Mouse (Mus musculus) lung, embryonic 16.5 days (tissue): Measurements from ENCODE around the gene F2. TPM values are rescaled to one million over a fixed set of nuclear protein-coding genes. Genes with fewer than 3 reads are reported as not detected.

ENCODE experiments used
- ATAC-seq: fragments of 200-750 bp; cut with Nextera tagmentation; 2 replicates; pipeline ENCODE4 v1.8.0; 2017; ENCODE audit warnings: low read depth, mild to moderate bottlenecking, moderate library complexity
- H3K27ac ChIP-seq: fragments of 300-500 bp; sonication (generic); 2 replicates; pipeline ENCODE4 v1.5.1; 2014; ENCODE audit warnings: mild to moderate bottlenecking, control low read depth, low read length
- H3K27me3 ChIP-seq: fragments of 300-500 bp; sonication (generic); 2 replicates; pipeline ENCODE4 v1.6.1; 2014; ENCODE audit warnings: low read depth, low read length, mixed read lengths; ENCODE audit not compliant: control insufficient read depth, insufficient read depth
- H3K36me3 ChIP-seq: fragments of 300-500 bp; sonication (generic); 2 replicates; pipeline ENCODE4 v1.6.1; 2014; ENCODE audit warnings: low read length; ENCODE audit not compliant: control insufficient read depth, insufficient read depth
- H3K4me1 ChIP-seq: fragments of 300-500 bp; sonication (generic); replicated peaks from 2 replicates; pipeline ENCODE4 v1.6.1; 2014; ENCODE audit warnings: low read length, mixed read lengths; ENCODE audit not compliant: control insufficient read depth, insufficient read depth
- H3K4me2 ChIP-seq: fragments of 300-500 bp; sonication (generic); 2 replicates; pipeline ENCODE4 v1.6.1; 2014; ENCODE audit warnings: low read depth, low read length, control low read depth
- H3K4me3 ChIP-seq: fragments of 300-500 bp; sonication (generic); 2 replicates; pipeline ENCODE4 v1.5.1; 2014; ENCODE audit warnings: mild to moderate bottlenecking, low read length, control low read depth
- H3K9ac ChIP-seq: fragments of 300-500 bp; sonication (generic); 2 replicates; pipeline ENCODE4 v1.6.1; 2014; ENCODE audit warnings: low read length, control low read depth
- H3K9me3 ChIP-seq: fragments of 300-500 bp; sonication (generic); 2 replicates; pipeline ENCODE4 v1.6.1; 2016; ENCODE audit warnings: low read length; ENCODE audit not compliant: control insufficient read depth
- WGBS: fragments of 180-500 bp; shearing (Covaris S2); extraction: QIAGEN DNeasy Blood & Tissue Kit; methylation state at CpG from one replicate; pipeline ENCODE4 v1.1.7; 2014; 5-methylcytosine and 5-hydroxymethylcytosine counted together
- polyA plus RNA-seq: library from polyadenylated mRNA; unstranded; fragments of >200 nt; fragmentation: Nextera tagmentation; extraction: Ambion mirVana; gene quantifications from 2 replicates; pipeline ENCODE4 v1.2.1, GENCODE M21; 2015

F2 gene
- polyA plus RNA-seq, 1 experiment from 2014 or later: 0.85 TPM

- H3K9ac ChIP-seq: no peak overlapping the region
- no peak overlapping the region for H3K4me3 ChIP-seq
- H3K4me1 ChIP-seq: no peaks in the 10 kb centered on the region
- ATAC-seq: no peak
- H3K9me3 ChIP-seq: no peaks in the 10 kb centered on the region
- H3K27ac ChIP-seq: no peak overlapping the region
- no peak overlapping the region for H3K4me2 ChIP-seq
- no peaks in the 10 kb centered on the region for H3K27me3 ChIP-seq
- H3K36me3 ChIP-seq: peaks cover 68% of the 10 kb centered on the region
- WGBS: 90% methylated on average over 6 of the region's 6 CpGs
Observed at GRCm38 (mm10) chr2:91666386-91666910, 30.2 kb upstream of the F2 start.

DNA sequence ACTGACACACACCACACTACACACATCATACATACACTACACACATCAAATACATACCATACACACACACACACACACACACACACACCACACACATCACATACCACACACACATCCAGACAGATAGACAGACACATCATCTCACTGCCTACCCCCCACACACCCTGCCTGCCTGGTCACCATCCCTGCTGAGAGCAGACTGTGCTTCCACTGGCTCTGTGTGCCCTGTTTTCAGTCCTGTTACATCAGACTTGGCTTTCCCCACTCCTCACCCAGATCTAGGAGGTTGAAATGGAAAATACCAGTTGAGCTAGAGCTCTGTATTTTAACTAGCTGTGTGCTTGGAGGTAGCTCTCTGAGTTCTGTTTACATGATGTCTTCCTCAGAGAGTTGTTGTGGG lies 28.6 kb upstream of the F2 start:
- no peaks in the 10 kb centered on the region for H3K4me1 ChIP-seq
- no peak overlapping the region for H3K4me3 ChIP-seq
- no peaks in the 10 kb centered on the region for H3K27me3 ChIP-seq
- no peaks in the 10 kb centered on the region for H3K9me3 ChIP-seq
- no peak overlapping the region for H3K9ac ChIP-seq
- H3K27ac ChIP-seq: no peak overlapping the region
- ATAC-seq: no peak
- no peak overlapping the region for H3K4me2 ChIP-seq
- peaks cover 58% of the 10 kb centered on the region for H3K36me3 ChIP-seq

DNA sequence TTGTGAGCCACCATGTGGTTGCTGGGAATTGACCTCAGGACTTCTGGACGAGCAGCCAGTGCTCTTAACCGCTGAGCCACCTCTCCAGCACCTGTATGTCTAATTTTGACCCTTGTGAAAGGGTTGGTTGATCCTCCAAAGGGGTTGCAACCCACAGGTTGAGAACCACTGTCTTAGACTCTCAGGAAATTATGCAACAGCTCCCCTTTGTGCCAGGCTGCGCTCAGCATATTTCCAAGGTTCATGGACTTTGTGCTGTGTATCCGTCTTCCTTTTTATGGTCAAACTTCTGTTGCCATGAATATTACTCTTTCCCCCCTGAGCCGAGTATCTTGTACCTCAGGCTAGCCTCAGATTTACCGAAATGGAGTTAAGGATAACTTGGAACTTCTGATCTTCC lies 24.8 kb upstream of the F2 start:
- Histone ChIP-seq H3K9me3 (no peaks in the 10 kb centered on the region), H3K27me3 (no peaks in the 10 kb centered on the region), H3K9ac (no peak overlapping the region), H3K36me3 (peaks cover 49% of the 10 kb centered on the region), H3K27ac (no peak overlapping the region), H3K4me2 (no peak overlapping the region), H3K4me1 (peaks cover 7% of the 10 kb centered on the region), H3K4me3 (no peak overlapping the region)
- 88% methylated on average over 6 of the region's 6 CpGs for WGBS
- ATAC-seq: no peak

DNA sequence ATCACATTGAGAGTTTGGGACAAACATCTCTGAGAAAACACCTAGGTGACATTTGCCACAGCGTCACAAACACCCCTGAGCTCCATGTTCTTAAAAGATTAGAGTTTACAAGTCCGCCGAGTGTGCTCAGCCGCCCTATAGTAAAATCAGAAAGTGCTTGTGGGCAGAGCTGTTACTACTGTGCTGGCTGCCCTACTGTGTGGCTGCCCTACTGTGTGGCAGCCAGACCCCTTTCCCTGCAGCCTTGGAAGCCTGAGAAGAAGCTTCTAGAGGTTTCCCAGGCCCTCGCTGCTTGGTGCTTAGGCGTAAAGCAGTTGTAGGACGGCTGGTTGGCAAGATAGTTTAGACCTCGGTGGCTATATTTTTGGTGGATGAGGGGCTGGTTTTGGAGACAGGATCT lies 23.4 kb upstream of the F2 start:
- Histone ChIP-seq H3K9ac (no peak overlapping the region), H3K4me2 (no peak overlapping the region), H3K9me3 (no peaks in the 10 kb centered on the region), H3K27ac (no peak overlapping the region), H3K4me3 (no peak overlapping the region), H3K36me3 (peaks cover 50% of the 10 kb centered on the region), H3K4me1 (peaks cover 17% of the 10 kb centered on the region), H3K27me3 (no peaks in the 10 kb centered on the region)
- 94% methylated on average over 8 of the region's 8 CpGs for WGBS
- ATAC-seq: no peak

- no peaks in the 10 kb centered on the region for H3K27me3 ChIP-seq
- ATAC-seq: peak; percentile 80
- H3K4me1 ChIP-seq: peaks cover 25% of the 10 kb centered on the region
- no peak overlapping the region for H3K4me3 ChIP-seq
- H3K27ac ChIP-seq: peak overlapping the region; percentile 84
- 51% methylated on average over 8 of the region's 8 CpGs for WGBS
- peaks cover 31% of the 10 kb centered on the region for H3K36me3 ChIP-seq
- H3K9ac ChIP-seq: no peak overlapping the region
- no peaks in the 10 kb centered on the region for H3K9me3 ChIP-seq
- H3K4me2 ChIP-seq: 0 out of 2 replicates have a peak overlapping the region, but pooled peaks have one; percentile 3
Observed at GRCm38 (mm10) chr2:91656774-91657173, 20.6 kb upstream of the F2 start.

DNA sequence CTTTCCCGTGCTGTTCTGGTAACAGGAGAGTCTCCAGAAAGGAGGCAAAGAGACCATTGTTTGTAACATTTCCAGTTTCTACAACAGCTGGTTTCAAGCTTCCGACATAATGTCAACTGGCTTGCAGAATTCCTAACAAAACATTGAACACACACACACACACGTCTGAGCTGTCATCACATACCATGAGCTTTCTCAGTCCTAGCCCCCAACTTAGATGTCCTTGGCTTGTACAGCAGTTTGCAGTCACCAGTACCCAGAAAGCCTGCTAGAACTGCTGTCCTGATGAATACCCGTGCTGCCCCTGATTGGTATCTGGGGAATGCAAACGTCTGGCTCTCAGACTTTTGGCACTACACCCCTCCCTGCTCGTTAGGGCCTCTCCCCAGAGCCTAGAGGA lies 19.6 kb upstream of the F2 start:
- peak; percentile 84 for ATAC-seq
- Histone ChIP-seq H3K27me3 (no peaks in the 10 kb centered on the region), H3K4me2 (no peak overlapping the region), H3K4me3 (no peak overlapping the region), H3K9ac (no peak overlapping the region), H3K4me1 (peaks cover 32% of the 10 kb centered on the region), H3K9me3 (no peaks in the 10 kb centered on the region), H3K36me3 (peaks cover 25% of the 10 kb centered on the region), H3K27ac (peak overlapping the region; percentile 84)
- WGBS: 30% methylated on average over 6 of the region's 6 CpGs

GRCm38 (mm10) chr2:91655388-91655787 lies 19.2 kb upstream of the F2 start:
- Histone ChIP-seq H3K9ac (no peak overlapping the region), H3K4me1 (peaks cover 32% of the 10 kb centered on the region), H3K27ac (peak overlapping the region; percentile 84), H3K27me3 (no peaks in the 10 kb centered on the region), H3K4me3 (no peak overlapping the region), H3K36me3 (peaks cover 25% of the 10 kb centered on the region), H3K9me3 (no peaks in the 10 kb centered on the region), H3K4me2 (no peak overlapping the region)
- no peak for ATAC-seq
- WGBS: 73% methylated on average over 5 of the region's 5 CpGs

DNA sequence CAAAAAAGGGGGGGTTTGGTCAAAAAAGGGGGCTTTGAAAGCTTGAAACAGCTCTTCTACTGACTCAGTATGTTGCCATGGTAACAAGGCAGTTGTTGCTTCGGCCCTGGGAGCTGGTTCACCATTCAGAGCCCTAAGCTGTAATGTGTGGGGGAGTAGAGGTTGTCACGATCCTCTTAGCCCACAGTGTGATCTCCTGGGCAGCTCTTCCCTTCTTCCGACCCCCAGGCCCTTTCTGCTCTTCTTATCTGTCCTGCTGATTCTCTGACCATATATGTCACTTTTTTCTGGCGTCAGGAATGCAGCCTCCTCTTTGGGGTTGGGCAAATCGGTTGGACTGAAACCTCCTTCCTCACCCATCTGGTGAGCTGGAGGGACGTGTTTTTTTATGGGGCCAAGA lies 16.6 kb upstream of the F2 start:
- no peak overlapping the region for H3K4me2 ChIP-seq
- no peak for ATAC-seq

DNA sequence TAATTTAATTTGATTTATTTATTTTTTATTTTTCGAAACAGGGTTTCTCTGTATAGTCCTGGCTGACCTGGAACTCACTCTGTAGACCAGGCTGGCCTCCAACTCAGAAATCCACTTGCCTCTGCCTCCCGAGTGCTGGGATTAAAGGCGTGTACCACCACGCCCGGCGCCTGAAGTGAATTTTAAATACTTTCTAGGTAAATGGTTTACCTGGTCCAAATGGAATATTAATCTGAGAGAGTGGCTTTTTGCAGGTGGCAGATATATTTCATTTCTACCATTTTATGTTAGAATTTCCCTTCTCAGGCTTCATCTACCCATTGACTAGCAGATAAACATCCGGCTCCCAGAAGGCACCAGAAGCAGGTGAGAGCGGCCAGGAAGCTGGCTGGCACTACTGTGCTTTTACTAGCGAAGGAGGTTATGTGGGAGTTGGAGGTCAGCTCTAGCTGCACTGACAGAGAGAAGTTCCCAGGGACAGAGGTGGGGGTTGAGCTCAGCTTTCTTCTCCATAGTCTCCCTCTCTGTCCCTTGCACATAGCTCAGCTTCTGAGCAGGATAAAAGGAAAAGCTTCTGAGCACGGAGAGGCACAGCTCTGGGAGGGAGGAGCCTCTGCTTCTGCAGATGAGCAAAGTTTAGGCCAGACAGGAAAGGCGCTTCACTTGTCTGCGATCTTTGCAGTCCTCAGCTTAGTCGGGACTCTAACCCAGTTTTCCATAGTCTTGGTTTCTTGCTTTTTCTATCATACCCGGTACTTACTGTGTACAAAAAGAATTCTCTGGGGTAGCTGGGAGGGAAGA lies 15.4 kb upstream of the F2 start:
- no peaks in the 10 kb centered on the region for H3K9me3 ChIP-seq
- no peak overlapping the region for H3K4me2 ChIP-seq
- no peaks in the 10 kb centered on the region for H3K27me3 ChIP-seq
- no peak overlapping the region for H3K4me3 ChIP-seq
- H3K9ac ChIP-seq: no peak overlapping the region
- peaks cover 36% of the 10 kb centered on the region for H3K4me1 ChIP-seq
- peaks cover 19% of the 10 kb centered on the region for H3K36me3 ChIP-seq
- no peak for ATAC-seq
- no peak overlapping the region for H3K27ac ChIP-seq
- 85% methylated on average over 14 of the region's 14 CpGs for WGBS

More for the DNA sequence above, 16.6 kb upstream of the F2 start:
- peaks cover 18% of the 10 kb centered on the region for H3K36me3 ChIP-seq
- H3K9ac ChIP-seq: no peak overlapping the region
- no peak overlapping the region for H3K27ac ChIP-seq
- no peak overlapping the region for H3K4me3 ChIP-seq
- WGBS: 51% methylated on average over 6 of the region's 6 CpGs
- no peaks in the 10 kb centered on the region for H3K9me3 ChIP-seq
- H3K4me1 ChIP-seq: peaks cover 37% of the 10 kb centered on the region
- H3K27me3 ChIP-seq: no peaks in the 10 kb centered on the region
